Mouse (Mus musculus) MEL-GATA-1-ER (cell line): ENCODE results near the gene Psma7.

ENCODE experiments used
- DNase-seq: peaks from one replicate; pipeline ENCODE4 v3.0.0-alpha.2; 2012; ENCODE audit warnings: low read depth; ENCODE audit errors: extremely low read depth

Psma7 gene

GRCm38 (mm10) chr2:180005656-180006351 is 36.4 kb downstream of the Psma7 start:
- DNase-seq = no peak

GRCm38 (mm10) chr2:180001635-180002034 is 40.6 kb downstream of the Psma7 start:
- DNase-seq = no peak

GRCm38 (mm10) chr2:179998431-179998830 is 43.8 kb downstream of the Psma7 start:
- no peak for DNase-seq

GRCm38 (mm10) chr2:179993071-179993470 is 49.2 kb downstream of the Psma7 start:
- DNase-seq = no peak

GRCm38 (mm10) chr2:179989098-179989497 is 53.1 kb downstream of the Psma7 start:
- no peak for DNase-seq

GRCm38 (mm10) chr2:179986437-179987022 is 55.7 kb downstream of the Psma7 start:
- no peak for DNase-seq
